Mouse (Mus musculus) left cerebral cortex, adult 9 months (tissue): ENCODE data around the gene Thrap3.

Experiments
- DNase-seq, 2 experiments: peaks; one replicate each; pipeline ENCODE4 v3.0.0; 2022; ENCODE audit warnings: low spot score in 2 of 2

Thrap3 gene

DNA sequence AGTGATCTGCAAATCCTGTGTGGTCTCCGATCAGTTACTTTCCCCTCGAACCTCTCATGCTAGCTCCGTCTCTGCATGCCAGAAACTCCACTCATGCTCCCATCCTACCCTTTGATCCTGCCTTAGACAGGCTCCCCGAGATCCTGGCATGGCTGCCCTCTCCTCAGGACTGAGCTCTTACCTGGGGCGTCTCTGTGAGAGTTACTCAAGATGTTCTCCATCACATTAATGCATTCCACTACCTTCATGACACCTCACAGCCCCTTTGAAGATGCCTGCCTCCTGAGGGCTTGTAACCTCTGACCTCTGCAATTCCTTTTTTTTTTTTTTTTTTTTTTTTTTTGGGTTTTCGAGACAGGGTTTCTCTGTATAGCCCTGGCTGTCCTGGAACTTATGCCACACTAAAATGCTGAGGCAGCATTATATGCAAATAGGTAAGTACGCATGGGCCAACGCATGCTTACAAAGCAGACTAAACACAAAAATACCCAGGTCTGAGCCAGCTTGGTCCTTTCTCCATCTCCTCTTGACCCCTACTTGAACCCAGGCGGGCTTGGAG lies 55.5 kb downstream of the Thrap3 start:
- DNase-seq = no peak

- DNase-seq = no peak
These were observed 57.2 kb downstream of the Thrap3 start for GRCm38 (mm10) chr4:126145396-126145795.

DNA sequence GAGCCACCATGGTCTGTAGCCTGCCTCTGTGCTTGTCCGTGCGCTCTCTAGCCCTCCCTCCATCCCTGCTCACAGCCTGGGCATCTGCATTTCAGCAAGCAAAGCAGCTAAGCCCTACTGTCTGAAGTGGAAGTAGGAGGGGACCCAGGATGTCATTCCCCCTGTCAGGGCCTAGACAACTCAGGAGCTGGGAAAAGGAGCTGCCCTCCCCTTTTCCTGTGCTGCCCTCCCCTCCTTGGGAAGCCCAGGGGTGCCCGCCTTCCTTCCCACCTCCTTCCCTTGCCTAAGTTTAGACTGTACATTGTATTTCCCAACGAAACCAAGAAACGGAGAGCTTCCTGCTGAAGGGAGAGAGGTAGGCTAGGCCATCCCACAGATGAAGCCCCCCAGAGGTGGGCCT lies 61.5 kb downstream of the Thrap3 start:
- DNase-seq = no peak

DNA sequence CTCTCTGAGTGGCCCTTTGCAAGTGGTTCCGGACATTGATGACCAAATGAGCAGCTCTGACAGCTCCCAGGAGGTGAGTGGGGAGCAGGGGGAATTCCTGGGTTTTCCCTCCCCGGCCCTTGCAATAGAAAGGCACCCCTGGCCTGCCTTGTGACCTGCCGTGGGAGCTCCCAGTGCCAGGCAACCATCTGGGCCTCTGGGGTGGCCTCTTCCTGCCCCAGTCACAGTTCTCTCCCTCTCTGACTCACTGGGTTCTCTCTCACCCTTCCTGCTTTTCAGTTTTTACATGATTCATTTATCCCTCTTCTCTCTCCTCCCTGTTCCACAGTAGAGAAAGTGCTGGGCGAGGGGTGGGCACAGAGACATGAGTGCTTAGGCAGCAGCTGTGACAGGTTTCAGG lies 64.8 kb downstream of the Thrap3 start:
- DNase-seq = no peak

GRCm38 (mm10) chr4:126134639-126135038 lies 67.9 kb downstream of the Thrap3 start:
- peak in 1 of 2 experiments; percentile 33 for DNase-seq

GRCm38 (mm10) chr4:126134236-126134635 lies 68.3 kb downstream of the Thrap3 start:
- no peak for DNase-seq

DNA sequence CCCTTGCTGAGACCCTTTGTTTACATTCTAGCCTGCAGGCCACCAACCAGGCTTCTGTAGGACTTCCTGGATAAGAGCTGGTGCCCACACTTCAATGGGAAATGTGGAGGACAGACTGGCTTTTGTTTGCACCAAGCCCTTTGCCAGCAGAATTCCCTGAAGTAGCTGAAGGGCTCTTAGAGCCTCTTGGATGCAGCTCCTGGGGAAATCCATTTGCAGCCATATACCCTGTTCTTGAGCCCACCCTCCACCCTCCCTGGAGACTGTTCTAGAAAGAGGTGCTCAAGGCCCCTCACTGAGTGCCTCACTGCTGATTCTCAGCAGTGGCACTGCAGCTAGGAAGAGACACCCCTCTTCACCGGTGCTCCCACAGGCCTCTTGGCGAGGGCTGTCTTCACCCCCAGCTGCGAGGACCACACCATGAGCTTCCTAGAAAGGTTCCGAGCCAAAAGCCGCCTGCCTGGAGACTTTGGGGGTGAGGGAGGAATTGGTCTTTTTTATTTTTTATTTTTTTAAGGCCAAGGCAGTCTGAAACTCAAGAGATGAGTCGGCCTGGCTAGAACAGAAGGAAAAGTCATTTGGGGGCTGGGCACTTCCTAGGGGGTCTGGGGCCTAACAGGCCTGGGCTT lies 69.8 kb downstream of the Thrap3 start:
- DNase-seq = no peak

DNA sequence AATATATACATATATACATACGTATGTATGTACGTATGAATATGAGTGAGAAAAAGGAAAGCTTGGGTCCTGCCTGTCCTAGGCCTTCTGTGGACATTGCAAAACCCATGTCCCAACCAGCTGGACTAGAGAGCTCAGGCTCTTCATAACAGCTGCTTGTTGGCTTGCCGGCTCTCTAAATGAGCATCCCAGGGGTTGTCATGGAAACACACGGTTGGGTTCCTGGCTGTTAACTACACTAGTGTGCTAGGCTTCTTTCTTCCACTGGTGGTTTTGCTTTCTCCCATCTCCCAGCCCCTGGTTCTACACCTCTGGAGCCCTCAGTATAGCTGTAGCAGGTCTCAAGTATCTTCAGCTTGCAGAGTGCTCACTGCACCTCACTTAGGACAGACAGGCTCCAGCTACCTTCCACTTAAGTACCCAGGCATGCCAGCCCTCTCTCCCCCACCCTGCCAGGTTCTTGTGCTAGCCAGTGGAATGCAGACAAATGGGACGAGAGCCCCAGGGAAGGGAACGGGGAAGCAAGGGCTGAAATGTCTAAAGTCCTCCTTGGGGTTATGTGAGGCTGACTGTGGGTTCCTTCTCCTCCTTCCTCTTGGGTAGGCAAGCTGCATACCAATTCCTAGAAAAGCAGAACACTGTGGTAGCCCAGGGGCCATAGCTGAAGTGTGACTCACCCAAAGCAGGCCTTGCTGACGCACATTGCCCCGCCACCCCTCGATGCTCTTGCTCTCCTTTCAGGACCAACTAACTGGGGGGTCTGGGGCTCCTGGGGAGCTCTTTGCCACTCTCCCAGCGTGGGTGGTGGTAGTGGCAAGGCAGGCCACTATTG lies 71.1 kb downstream of the Thrap3 start:
- DNase-seq = peak in 1 of 2 experiments; percentile 67

DNA sequence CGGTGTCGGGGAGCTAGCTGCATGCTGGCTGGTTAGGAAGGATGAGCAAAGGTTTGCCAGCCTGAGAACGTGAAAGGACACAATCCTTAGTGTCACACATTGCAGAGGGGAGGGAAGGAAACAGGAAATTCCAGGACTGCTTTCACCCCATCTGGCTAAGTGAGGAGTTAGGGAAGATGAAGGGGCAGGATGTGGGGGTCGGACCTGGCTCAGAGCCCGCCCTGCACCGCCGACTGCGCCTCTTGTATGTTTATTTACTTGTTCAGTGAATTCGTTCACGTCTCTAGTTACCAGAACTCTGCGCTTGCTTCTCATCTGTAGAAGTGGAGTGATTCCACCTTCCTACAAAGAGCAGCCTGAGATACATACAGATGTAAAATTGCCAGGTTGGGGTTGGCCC lies 72.1 kb downstream of the Thrap3 start:
- DNase-seq = no peak

DNA sequence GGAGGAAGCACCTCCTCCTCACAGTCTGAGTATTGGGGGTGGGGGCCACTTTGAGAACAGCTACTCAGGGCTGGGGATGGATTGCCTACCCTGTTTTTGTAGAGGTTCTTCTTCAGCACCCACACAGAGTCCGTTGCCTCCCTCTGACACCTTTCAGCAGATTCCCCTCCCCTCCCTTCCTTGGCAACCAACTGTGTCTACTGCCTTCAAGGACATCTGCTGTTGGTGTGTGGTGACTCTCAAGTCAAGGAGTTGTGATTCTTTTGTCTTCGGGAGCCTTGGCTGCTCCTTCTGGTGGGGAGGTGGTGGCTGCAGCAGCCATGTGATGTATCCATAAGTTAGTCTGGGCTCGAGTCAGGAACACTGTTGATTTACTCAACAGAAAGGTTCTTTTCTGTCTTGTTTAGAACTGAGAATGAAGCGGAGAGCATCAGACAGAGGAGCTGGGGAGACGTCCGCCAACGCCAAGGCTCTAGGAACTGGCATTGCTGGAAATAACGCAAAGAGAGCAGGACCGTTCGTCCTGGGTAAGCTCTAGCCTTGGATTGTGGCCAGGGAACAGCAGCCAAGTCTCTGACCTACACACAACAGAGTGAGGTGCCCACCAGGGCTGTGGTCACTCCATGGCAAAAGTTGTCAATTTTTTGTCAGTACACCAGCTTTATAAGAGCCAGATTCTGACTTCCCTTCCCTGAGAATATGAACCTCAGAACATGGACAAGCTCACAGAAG lies 79.1 kb downstream of the Thrap3 start:
- DNase-seq = peak in 1 of 2 experiments; percentile 62

DNA sequence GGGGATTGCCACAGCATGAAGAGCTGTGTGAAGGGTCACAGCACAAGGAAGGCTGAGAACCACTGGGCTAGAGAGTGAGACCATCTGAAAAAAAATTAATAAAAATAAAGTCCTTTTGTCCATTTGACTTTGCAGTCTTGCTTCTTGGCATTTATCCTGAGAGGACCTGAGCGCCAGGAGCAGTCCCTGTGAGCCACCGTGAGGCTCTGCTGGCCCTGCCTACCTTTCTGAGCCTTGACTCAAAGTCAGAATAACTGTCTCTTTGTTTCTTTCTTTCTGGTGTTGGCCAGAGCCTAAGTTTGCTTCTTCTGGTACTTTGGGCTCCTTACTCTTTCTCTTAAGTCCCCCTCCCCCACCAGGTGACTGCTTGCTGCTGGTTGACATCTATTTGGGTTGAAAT lies 82.1 kb downstream of the Thrap3 start:
- DNase-seq = no peak

DNA sequence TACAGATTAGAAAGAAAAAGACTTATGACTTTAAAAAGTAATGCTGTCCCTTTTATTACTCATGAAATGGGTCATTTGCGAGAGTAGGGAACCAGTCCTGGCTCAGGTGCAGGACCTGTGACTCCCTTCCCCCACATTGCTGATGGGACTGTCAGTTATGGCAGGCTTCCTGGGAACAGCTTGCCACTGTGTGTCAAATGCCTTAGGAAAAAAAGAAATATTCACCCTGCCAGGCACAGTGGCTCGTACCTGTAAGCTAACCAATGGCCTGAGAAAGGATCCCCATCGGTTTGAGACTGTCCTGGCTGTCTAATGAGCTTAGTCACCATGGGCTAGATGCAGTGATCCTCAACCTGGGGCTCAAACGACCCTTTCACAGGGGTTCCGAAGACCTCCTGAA lies 82.5 kb downstream of the Thrap3 start:
- no peak for DNase-seq

- no peak for DNase-seq
These were observed 83.5 kb downstream of the Thrap3 start for GRCm38 (mm10) chr4:126119051-126119450.

GRCm38 (mm10) chr4:126118651-126119050 lies 83.9 kb downstream of the Thrap3 start:
- peak; percentile 81 to 87 for DNase-seq

DNA sequence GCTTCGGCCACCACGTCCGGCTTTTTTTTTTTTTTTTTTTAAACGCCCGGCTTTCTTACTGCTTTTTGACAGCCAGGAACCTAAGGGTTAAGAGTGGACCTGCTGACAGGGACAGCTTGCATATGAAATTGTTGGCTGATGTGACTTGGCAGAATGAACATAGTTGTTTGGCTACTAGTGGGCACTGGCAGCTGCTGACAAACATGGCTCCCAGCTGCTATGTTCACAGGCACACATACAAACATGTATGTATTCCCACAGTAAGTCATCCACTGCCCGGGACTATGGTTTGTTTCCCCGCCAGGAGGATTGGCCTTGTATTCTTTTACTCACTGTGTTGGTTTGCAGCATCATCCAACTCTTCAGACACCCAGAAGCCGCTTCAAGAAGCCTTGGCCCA lies 85.4 kb downstream of the Thrap3 start:
- no peak for DNase-seq

GRCm38 (mm10) chr4:126115871-126116521 lies 86.6 kb downstream of the Thrap3 start:
- DNase-seq = no peak

DNA sequence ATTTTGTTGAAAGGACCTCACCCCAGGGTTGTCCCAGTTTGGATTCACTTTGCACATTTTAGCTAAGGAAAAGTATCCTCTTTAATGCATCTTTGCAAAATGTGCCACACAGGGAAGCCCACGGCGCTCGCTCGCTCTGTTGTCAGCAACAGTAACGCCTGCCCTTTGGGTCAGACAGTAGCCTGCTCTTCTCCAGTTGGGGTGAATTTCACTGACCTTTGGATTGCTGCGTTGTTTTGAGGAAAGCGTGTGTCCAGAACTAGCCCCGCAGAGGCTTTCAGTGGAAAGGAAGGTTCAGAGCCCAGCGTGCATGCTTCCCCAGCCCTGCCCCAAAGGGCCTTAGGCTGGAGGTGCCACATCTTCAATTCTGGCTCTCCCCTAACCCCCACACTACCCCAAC lies 87.1 kb downstream of the Thrap3 start:
- DNase-seq = no peak
